ENCODE assay signal across 9 mouse cellular contexts in genomic region chr11:29546762-29547161, GRCm38 (mm10). TPM values are rescaled to one million over a fixed set of nuclear protein-coding genes. Genes with fewer than 3 reads are reported as not detected.
A peak's percentile ranks its signal among the peaks of the same experiment; 100 is the strongest.
DNase-seq lines count a peak whose midpoint lies in the region; ATAC-seq lines count a peak whose summit lies in the region.
"Had no signal": no experiment of that assay in that cellular context is flagged by ENCODE, and none has a peak within 500 bp of the region (broad histone marks: within the 10 kb centered on the region; RNA-seq: fewer than 3 reads in every experiment).

No protein-coding gene starts in this region.

- peak overlapping the region; percentile 89 for H3K4me3 ChIP-seq in kidney, embryonic 14.5 days (ENCODE audit: low read length)
- H3K4me3 ChIP-seq in brown adipose tissue, adult 24 weeks (ENCODE audit: insufficient read depth, low read depth, low read length): peak overlapping the region; percentile 97; the same call in 1 of the 2 replicates
- peak overlapping the region; percentile 63 for H3K4me3 ChIP-seq in hindbrain, embryonic 15.5 days
- peak overlapping the region; percentile 75 for H3K4me3 ChIP-seq in midbrain, embryonic 14.5 days (replicated peaks; ENCODE audit: low read depth, low read length)

- no peak for ATAC-seq in kidney, embryonic 14.5 days (ENCODE audit: low FRiP score, low TSS enrichment)
- no peak for ATAC-seq in hindbrain, embryonic 15.5 days (ENCODE audit: low FRiP score, low read depth)
- no peak for ATAC-seq in midbrain, embryonic 14.5 days (ENCODE audit: low FRiP score, low TSS enrichment)

- H3K4me2 ChIP-seq in kidney, embryonic 14.5 days (replicated peaks; ENCODE audit: low read depth, low read length): peak overlapping the region; percentile 74
- peak overlapping the region; percentile 79 for H3K4me2 ChIP-seq in hindbrain, embryonic 15.5 days
- H3K4me2 ChIP-seq in midbrain, embryonic 14.5 days (ENCODE audit: low read length): peak overlapping the region; percentile 77

- H3K27me3 ChIP-seq in kidney, embryonic 14.5 days (ENCODE audit: control insufficient read depth, insufficient read depth, low read length): no peaks in the 10 kb centered on the region
- H3K27me3 ChIP-seq in hindbrain, embryonic 15.5 days: no peaks in the 10 kb centered on the region
- H3K27me3 ChIP-seq in midbrain, embryonic 14.5 days (ENCODE audit: control insufficient read depth, insufficient read depth, low read length): no peaks in the 10 kb centered on the region

- H3K4me1 ChIP-seq in kidney, embryonic 14.5 days (ENCODE audit: control insufficient read depth, insufficient read depth, low read length): peaks cover 8% of the 10 kb centered on the region; the same call in 1 of the 2 replicates
- 0 out of 2 replicates have a peak, but pooled peaks cover 2% of the 10 kb centered on the region for H3K4me1 ChIP-seq in brown adipose tissue, adult 24 weeks (ENCODE audit: control insufficient read depth, insufficient read depth, insufficient read length, low read length)
- peaks cover 16% of the 10 kb centered on the region for H3K4me1 ChIP-seq in hindbrain, embryonic 15.5 days (replicated peaks)
- peaks cover 9% of the 10 kb centered on the region; the same call in 1 of the 2 replicates for H3K4me1 ChIP-seq in midbrain, embryonic 14.5 days (ENCODE audit: control insufficient read depth, insufficient read depth, low read length)

- no peak for DNase-seq in kidney, adult 18-20 months
- DNase-seq in midbrain, embryonic 14.5 days: no peak
- no peak for DNase-seq in cerebellum, adult 8-10 months
- no peak for DNase-seq in Muller cell, postnatal 12 days (ENCODE audit: inconsistent ontology term)
- no peak for DNase-seq in gastrocnemius, postnatal 36 days

- H3K36me3 ChIP-seq in kidney, embryonic 14.5 days (ENCODE audit: control insufficient read depth, insufficient read depth, low read length): peaks cover 35% of the 10 kb centered on the region
- peaks cover 36% of the 10 kb centered on the region for H3K36me3 ChIP-seq in hindbrain, embryonic 15.5 days
- H3K36me3 ChIP-seq in midbrain, embryonic 14.5 days (ENCODE audit: control insufficient read depth, insufficient read depth, low read length): peaks cover 38% of the 10 kb centered on the region

- H3K9me3 ChIP-seq in kidney, embryonic 14.5 days (ENCODE audit: control insufficient read depth, low read length): no peaks in the 10 kb centered on the region
- no peaks in the 10 kb centered on the region for H3K9me3 ChIP-seq in hindbrain, embryonic 15.5 days
- H3K9me3 ChIP-seq in midbrain, embryonic 14.5 days (ENCODE audit: control insufficient read depth, low read length): no peaks in the 10 kb centered on the region

- 17% methylated on average over 2 of the region's 2 CpGs for WGBS in kidney, embryonic 14.5 days
- 28% methylated on average over 2 of the region's 2 CpGs for WGBS in hindbrain, embryonic 15.5 days
- 25% methylated on average over 2 of the region's 2 CpGs for WGBS in midbrain, embryonic 14.5 days

- intact Hi-C loops in gastrocnemius, postnatal 36 days (cut with DNase I): loop anchor here (5.0 kb wide), 1 partner anchor 174 kb away; the partner anchor contains the start of gene Ccdc88a

- no peak overlapping the region for H3K27ac ChIP-seq in kidney, embryonic 14.5 days (ENCODE audit: low read depth, low read length)
- H3K27ac ChIP-seq in brown adipose tissue, adult 24 weeks (replicated peaks; ENCODE audit: low read depth, low read length): no peak overlapping the region
- no peak overlapping the region for H3K27ac ChIP-seq in hindbrain, embryonic 15.5 days (replicated peaks)
- H3K27ac ChIP-seq in midbrain, embryonic 14.5 days (replicated peaks; ENCODE audit: low read depth, low read length): no peak overlapping the region

- peak overlapping the region; percentile 94 for H3K9ac ChIP-seq in kidney, embryonic 14.5 days (ENCODE audit: low read depth, low read length)
- H3K9ac ChIP-seq in hindbrain, embryonic 15.5 days: peak overlapping the region; percentile 74
- H3K9ac ChIP-seq in midbrain, embryonic 14.5 days (replicated peaks; ENCODE audit: low read length): peak overlapping the region; percentile 82

RNA-seq across cellular contexts. Expression of gene Clhc1, which starts 1.0 kb away (rescaled TPM):
- polyA plus RNA-seq in kidney, embryonic 14.5 days (2014; fragmentation: Nextera tagmentation; extraction: Ambion mirVana): 0.27 and 0.53 TPM in 2 replicates
- polyA plus RNA-seq in brown adipose tissue, adult 24 weeks (2012; ENCODE audit: insufficient read depth, insufficient read length, missing spikeins): not detected in 2 replicates
- 0.08 and 0.29 TPM in 2 replicates for polyA plus RNA-seq in hindbrain, embryonic 15.5 days (2015; fragmentation: Nextera tagmentation; extraction: Ambion mirVana)
- polyA plus RNA-seq in midbrain, embryonic 14.5 days (2014; fragmentation: Nextera tagmentation; extraction: Ambion mirVana): 0.12 and 0.16 TPM in 2 replicates
- not detected for total RNA-seq in gastrocnemius, postnatal 36 days (2021)
- total RNA-seq: gastrocnemius, adult 18-20 months had no signal

RNA-seq across cellular contexts. Expression of gene Rps27a, which starts 1.1 kb away (rescaled TPM):
- 1,394 and 1,989 TPM in 2 replicates for polyA plus RNA-seq in kidney, embryonic 14.5 days (2014; fragmentation: Nextera tagmentation; extraction: Ambion mirVana)
- polyA plus RNA-seq in brown adipose tissue, adult 24 weeks (2012; ENCODE audit: insufficient read depth, insufficient read length, missing spikeins): 581 and 723 TPM in 2 replicates
- 526 and 577 TPM in 2 replicates for polyA plus RNA-seq in hindbrain, embryonic 15.5 days (2015; fragmentation: Nextera tagmentation; extraction: Ambion mirVana)
- 695 and 718 TPM in 2 replicates for polyA plus RNA-seq in midbrain, embryonic 14.5 days (2014; fragmentation: Nextera tagmentation; extraction: Ambion mirVana)
- 100 to 1,000 TPM; 310 to 371 TPM for total RNA-seq in gastrocnemius, postnatal 36 days (2021)

RNA-seq across cellular contexts. Expression of gene Mtif2, which starts 20.6 kb away (rescaled TPM):
- 45.5 and 48.7 TPM in 2 replicates for polyA plus RNA-seq in kidney, embryonic 14.5 days (2014; fragmentation: Nextera tagmentation; extraction: Ambion mirVana)
- polyA plus RNA-seq in brown adipose tissue, adult 24 weeks (2012; ENCODE audit: insufficient read depth, insufficient read length, missing spikeins): 51.4 and 54.4 TPM in 2 replicates
- 41.8 and 44.8 TPM in 2 replicates for polyA plus RNA-seq in hindbrain, embryonic 15.5 days (2015; fragmentation: Nextera tagmentation; extraction: Ambion mirVana)
- polyA plus RNA-seq in midbrain, embryonic 14.5 days (2014; fragmentation: Nextera tagmentation; extraction: Ambion mirVana): 36.1 and 42.0 TPM in 2 replicates
- 10 to 100 TPM; 23.1 to 23.5 TPM for total RNA-seq in gastrocnemius, postnatal 36 days (2021)

RNA-seq across cellular contexts. Expression of gene Prorsd1, which starts 31.9 kb away (rescaled TPM):
- polyA plus RNA-seq in kidney, embryonic 14.5 days (2014; fragmentation: Nextera tagmentation; extraction: Ambion mirVana): 36.0 and 41.2 TPM in 2 replicates
- polyA plus RNA-seq in brown adipose tissue, adult 24 weeks (2012; ENCODE audit: insufficient read depth, insufficient read length, missing spikeins): 45.5 and 67.5 TPM in 2 replicates
- 9.8 and 11.8 TPM in 2 replicates for polyA plus RNA-seq in hindbrain, embryonic 15.5 days (2015; fragmentation: Nextera tagmentation; extraction: Ambion mirVana)
- polyA plus RNA-seq in midbrain, embryonic 14.5 days (2014; fragmentation: Nextera tagmentation; extraction: Ambion mirVana): 11.1 and 12.8 TPM in 2 replicates
- total RNA-seq in gastrocnemius, postnatal 36 days (2021): 10 to 100 TPM; 18.8 to 20.3 TPM
